Mouse (Mus musculus): ENCODE results near the gene Ppp1r3a.
"Not testable (repeated sequence)": the region's sequence is repeated elsewhere in the genome, so short reads cannot be mapped to it uniquely, and the experiment has no call there.

The Ppp1r3a gene

GRCm38 (mm10) chr6:14754901-14755591, at the start of gene Ppp1r3a:
Gene Ppp1r3a, minus strand, starts transcription at chr6:14755274.
- no peak for DNase-seq

- no peak for DNase-seq
Measured at GRCm38 (mm10) chr6:14787157-14787938, 32.3 kb upstream of the Ppp1r3a start.

GRCm38 (mm10) chr6:14777920-14778319, 22.8 kb upstream of the Ppp1r3a start:
- DNase-seq, result no peak

- no peak for DNase-seq
Measured at GRCm38 (mm10) chr6:14771717-14772116, 16.6 kb upstream of the Ppp1r3a start.

- DNase-seq, result no peak
Measured at GRCm38 (mm10) chr6:14757486-14757885, 2.4 kb upstream of the Ppp1r3a start.

- DNase-seq, result no peak
Measured at GRCm38 (mm10) chr6:14753512-14753911, 1.6 kb downstream of the Ppp1r3a start.

GRCm38 (mm10) chr6:14752211-14752610, 2.9 kb downstream of the Ppp1r3a start:
- no peak for DNase-seq

- DNase-seq, result no peak
Measured at GRCm38 (mm10) chr6:14747000-14747399, 8.1 kb downstream of the Ppp1r3a start.

GRCm38 (mm10) chr6:14736017-14736416, 19.1 kb downstream of the Ppp1r3a start:
- no peak for DNase-seq

- no peak for DNase-seq
Measured at GRCm38 (mm10) chr6:14731011-14731410, 24.1 kb downstream of the Ppp1r3a start.

GRCm38 (mm10) chr6:14720772-14721414, 34.2 kb downstream of the Ppp1r3a start:
- no peak for DNase-seq

- no peak for DNase-seq
Measured at GRCm38 (mm10) chr6:14720110-14720771, 34.8 kb downstream of the Ppp1r3a start.

GRCm38 (mm10) chr6:14715129-14715989, 39.7 kb downstream of the Ppp1r3a start:
- no peak for DNase-seq

GRCm38 (mm10) chr6:14712146-14712545, 42.9 kb downstream of the Ppp1r3a start:
- DNase-seq, result no peak

GRCm38 (mm10) chr6:14700030-14700429, 55.0 kb downstream of the Ppp1r3a start:
- DNase-seq, result no peak

- not testable (repeated sequence) for DNase-seq
Measured at GRCm38 (mm10) chr6:14679231-14679887, 75.7 kb downstream of the Ppp1r3a start.

GRCm38 (mm10) chr6:14668966-14669365, 86.1 kb downstream of the Ppp1r3a start:
- DNase-seq, result not testable (repeated sequence)

- DNase-seq, result not testable (repeated sequence)
Measured at GRCm38 (mm10) chr6:14667651-14668050, 87.4 kb downstream of the Ppp1r3a start.

Measured in lung, postnatal 10 days (tissue).